Mouse (Mus musculus) heart, adult 18-20 months (tissue): ENCODE measurements around the gene Vps50. TPM values are rescaled to one million over a fixed set of nuclear protein-coding genes. Genes with fewer than 3 reads are reported as not detected.
"Not testable (repeated sequence)": the region's sequence is repeated elsewhere in the genome, so short reads cannot be mapped to it uniquely, and the experiment has no call there.

Experiments used
- DNase-seq, 2 experiments: peaks; one replicate each; pipeline ENCODE4 v3.0.0; 2021 to 2022; ENCODE audit warnings: mixed read lengths in 1 of 2
- long read RNA-seq, 2 experiments: library from polyadenylated mRNA; stranded (forward); transcript quantifications; one replicate each; pipeline ENCODE4 v2.0.0; 2021
- total RNA-seq, 2 experiments: library from RNA; stranded (reverse); gene quantifications; 2 replicates each; pipeline ENCODE4 v1.2.3; 2021

Vps50 gene
- total RNA-seq = 10 to 100 TPM; 15.0 to 15.5 TPM
- long read RNA-seq, experiment 1, transcript Vps50-201 (28 exons, 3,788 nt) = major isoform, 9 of 11 reads
- long read RNA-seq, experiment 1, partial matches to known transcripts = 1 of 11 reads
- long read RNA-seq, experiment 1, other reads (novel, unspliced or antisense) = 0 of 11 reads
- long read RNA-seq, experiment 2, partial matches to known transcripts = 2 of 6 reads
- long read RNA-seq, experiment 2, other reads (novel, unspliced or antisense) = 0 of 6 reads

GRCm38 (mm10) chr6:3498162-3498848 is at the start of gene Vps50, which contains the start of gene Hepacam2:
Vps50 (plus strand) TSS chr6:3498382.
Hepacam2 (minus strand) TSS chr6:3498298.
- DNase-seq = peak; percentile 95 to 96

DNA sequence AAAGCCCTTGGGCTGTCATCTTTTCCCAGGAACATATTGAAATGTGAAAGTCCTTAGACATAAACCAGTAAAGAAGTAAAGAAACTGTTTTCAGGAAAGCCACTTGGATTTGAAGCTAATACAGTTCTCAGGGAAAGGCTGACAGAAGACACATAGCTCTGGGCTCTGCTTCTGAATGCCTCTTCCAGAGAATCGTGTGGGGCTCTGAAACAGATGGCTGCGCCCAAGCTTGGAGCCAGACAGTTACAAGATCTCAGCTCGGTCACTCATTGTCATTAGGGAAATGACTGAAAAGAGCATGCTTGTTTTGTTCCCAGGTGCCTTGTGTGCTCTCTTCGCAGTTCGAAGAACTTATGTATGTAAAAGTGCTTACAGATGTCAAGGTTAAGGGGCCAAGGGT is 43.8 kb upstream of the Vps50 start:
- DNase-seq = no peak

- DNase-seq = no peak
These were observed 42.1 kb upstream of the Vps50 start for GRCm38 (mm10) chr6:3455944-3456536.

DNA sequence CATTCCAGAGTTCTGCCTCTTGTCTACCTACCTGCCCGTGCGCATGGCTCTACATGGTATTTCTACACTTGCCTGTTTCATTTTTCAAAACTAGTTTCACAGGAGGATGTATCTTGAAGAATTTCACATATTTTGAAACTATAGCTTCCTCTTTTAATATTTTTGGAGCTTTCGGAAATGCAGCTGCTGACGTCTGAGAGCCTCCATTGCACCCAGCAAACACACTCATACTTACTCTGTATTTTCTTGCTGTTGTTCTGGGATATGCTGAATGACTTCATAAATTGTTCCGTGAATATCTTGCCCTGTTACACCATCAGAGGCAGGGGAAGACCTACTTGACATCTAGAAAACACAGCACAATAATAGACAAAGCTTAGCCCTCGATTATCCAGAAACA is 35.2 kb upstream of the Vps50 start:
- peak in 1 of 2 experiments; percentile 4 for DNase-seq

DNA sequence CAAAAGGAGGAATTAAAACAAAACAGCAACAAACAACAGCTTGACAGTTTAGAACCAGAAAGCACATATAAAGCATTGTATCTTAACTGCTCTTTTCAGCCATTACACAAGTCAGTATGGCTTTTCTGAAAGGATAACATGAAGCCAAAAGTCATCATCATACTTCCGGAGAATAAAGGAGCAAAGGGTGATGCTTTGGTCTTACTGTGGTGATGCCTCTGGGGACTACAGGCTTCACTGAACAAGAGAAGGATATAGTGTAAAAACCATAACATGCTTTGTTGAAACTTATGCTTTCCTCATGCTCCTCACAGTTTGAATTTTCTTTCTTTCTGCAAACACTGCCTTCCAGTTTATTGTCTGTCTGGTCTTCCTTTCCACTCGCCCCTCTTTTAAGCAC is 34.6 kb upstream of the Vps50 start:
- no peak for DNase-seq

GRCm38 (mm10) chr6:3468627-3469026 is 29.6 kb upstream of the Vps50 start:
- no peak for DNase-seq

- DNase-seq = no peak
These were observed 27.5 kb upstream of the Vps50 start for GRCm38 (mm10) chr6:3470706-3471105.

DNA sequence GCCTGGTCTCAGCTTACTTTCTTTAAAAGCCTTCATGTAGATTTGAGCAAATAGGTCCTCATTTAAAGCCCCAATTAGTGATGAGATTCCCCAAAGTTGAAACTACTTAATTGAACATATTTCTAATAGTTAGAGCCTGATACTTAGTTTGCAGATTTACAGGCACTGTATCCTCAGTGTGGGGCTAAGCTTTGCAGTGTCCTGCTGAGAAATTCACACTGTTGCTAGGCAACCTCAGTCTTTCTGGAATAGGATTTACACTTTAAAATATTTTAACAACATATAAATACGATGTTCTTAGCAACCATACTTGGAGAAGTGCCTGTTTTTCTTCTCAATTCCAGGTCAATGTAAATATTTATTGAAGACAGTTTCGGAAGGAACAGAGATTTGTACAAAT is 21.9 kb upstream of the Vps50 start:
- no peak for DNase-seq

- no peak for DNase-seq
These were observed 18.3 kb upstream of the Vps50 start for GRCm38 (mm10) chr6:3479853-3480252.

- DNase-seq = no peak
These were observed 16.5 kb upstream of the Vps50 start for GRCm38 (mm10) chr6:3481705-3482104.

DNA sequence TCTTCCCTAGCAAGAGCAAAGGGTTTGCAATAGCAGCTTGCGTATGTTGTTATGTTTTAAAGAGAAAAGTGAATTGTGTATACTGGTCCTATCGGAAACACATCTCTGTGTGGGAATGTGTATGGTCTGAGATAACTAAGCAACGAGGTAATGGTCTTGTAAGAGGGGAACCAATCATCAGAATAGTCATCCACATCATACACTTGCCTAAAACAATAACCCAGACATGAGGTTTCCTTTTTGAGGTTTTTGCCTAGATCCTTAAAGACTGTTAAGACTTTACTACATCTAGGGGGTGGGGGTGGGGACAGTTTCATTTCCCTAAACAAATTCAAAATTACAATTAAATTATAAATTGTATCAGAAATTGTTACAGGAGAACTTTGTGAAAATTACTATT is 13.0 kb upstream of the Vps50 start:
- no peak for DNase-seq

- DNase-seq = no peak
These were observed 10.8 kb upstream of the Vps50 start for GRCm38 (mm10) chr6:3487355-3487754.

GRCm38 (mm10) chr6:3494285-3494684 is 3.9 kb upstream of the Vps50 start:
- no peak for DNase-seq

GRCm38 (mm10) chr6:3496210-3496609 is 2.0 kb upstream of the Vps50 start:
- peak; percentile 35 to 71 for DNase-seq

DNA sequence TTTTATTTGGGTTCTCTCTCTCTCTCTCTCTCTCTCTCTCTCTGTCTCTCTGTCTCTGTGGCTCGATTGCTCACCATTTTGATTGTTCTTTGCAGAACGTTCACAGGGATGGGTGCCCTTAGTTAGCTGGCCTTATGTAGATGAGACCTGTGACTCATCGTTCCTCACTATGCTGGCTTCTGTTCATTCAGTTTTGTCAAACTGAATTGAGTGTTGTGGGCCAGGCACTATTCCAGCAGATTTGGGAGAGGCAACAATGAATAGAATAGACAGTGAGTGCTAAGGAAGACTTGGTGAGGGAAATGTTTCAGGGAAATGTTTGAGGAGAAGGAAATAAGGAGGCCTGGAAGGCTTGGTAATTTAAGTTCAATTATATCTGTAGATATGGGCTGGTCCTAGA is 2.1 kb downstream of the Vps50 start:
- no peak for DNase-seq

- no peak for DNase-seq
These were observed 7.1 kb downstream of the Vps50 start for GRCm38 (mm10) chr6:3505289-3505688.

DNA sequence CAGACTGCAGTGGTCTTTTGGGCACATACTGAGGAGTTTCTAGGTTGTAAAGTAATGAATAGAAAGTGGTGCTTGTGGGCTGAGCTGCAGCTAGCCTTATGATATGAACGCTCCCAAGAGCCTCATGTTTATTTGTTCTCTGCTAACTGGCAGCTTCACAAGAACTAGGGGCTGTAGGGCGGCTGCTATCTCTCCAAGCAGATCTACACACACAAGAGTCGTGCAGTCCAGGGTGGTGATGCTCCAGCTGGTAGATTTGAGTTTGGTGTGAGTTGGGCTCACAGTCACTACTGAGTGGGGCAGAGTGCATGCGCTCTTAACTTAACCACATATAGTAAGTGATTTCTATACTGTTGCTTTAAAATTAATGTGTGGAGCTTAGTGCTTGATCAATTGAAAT is 8.9 kb downstream of the Vps50 start:
- DNase-seq = no peak

- not testable (repeated sequence) for DNase-seq
These were observed 10.0 kb downstream of the Vps50 start for GRCm38 (mm10) chr6:3508151-3508550.

- peak; percentile 13 to 30 for DNase-seq
These were observed 11.6 kb downstream of the Vps50 start for GRCm38 (mm10) chr6:3509782-3510181.

GRCm38 (mm10) chr6:3511116-3511515 is 12.9 kb downstream of the Vps50 start:
- DNase-seq = no peak

GRCm38 (mm10) chr6:3511612-3512011 is 13.4 kb downstream of the Vps50 start:
- no peak for DNase-seq

- DNase-seq = peak in 1 of 2 experiments; percentile 18
These were observed 14.4 kb downstream of the Vps50 start for GRCm38 (mm10) chr6:3512611-3513010.

DNA sequence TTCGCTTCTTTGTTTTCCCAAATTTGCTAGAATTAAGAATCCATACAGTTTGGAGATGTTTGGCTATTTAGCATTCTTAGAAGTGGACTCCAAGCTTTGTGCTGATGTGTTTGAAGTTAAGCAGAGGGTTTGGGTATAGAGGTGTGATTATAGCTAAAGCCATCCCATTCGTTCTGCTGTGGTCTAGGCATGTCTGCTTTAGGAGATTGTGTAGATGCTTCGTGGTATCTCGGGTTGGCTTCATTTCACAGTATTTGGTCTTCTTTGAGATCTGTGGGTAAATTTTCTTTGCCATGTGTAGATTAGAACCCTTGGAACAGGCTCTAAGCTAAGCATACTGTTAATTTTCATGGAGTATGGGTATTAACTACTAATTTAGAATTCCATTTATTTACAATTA is 30.0 kb downstream of the Vps50 start:
- no peak for DNase-seq

DNA sequence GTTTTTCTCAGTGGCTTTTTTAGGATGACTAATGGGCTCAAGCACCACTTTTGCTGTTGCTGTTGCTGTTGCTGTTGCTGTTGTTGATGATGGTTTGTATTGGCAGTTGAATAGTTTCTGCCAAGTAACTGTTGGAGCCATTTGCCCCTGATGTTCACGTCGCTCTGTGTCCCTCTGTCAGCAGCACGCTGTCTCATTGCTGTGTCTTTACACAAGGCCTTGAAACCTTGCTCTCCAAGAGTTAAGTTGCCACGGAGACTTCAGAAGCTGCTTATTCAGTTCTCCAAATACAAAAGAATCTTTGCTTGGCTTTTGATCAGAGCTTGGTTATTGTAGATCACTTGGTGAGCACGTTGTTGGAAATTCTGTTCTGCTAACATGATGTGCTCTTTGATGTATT is 33.3 kb downstream of the Vps50 start:
- DNase-seq = no peak
